Mouse (Mus musculus) gastrocnemius, adult 18-20 months (tissue): ENCODE data around the gene Cux2. TPM values are rescaled to one million over a fixed set of nuclear protein-coding genes. Genes with fewer than 3 reads are reported as not detected.

ENCODE experiments used
- DNase-seq: peaks from one replicate; pipeline ENCODE4 v3.0.0; 2021; ENCODE audit warnings: low spot score
- total RNA-seq, 2 experiments: library from RNA; stranded (reverse); gene quantifications; 2 replicates each; pipeline ENCODE4 v1.2.3; 2021

Gene Cux2
- total RNA-seq, 2 experiments from 2014 or later: 4.4 to 4.7 TPM

GRCm38 (mm10) chr5:121922942-121923826 is 126.7 kb downstream of the Cux2 start:
- no peak for DNase-seq

GRCm38 (mm10) chr5:121919216-121919615 is 130.7 kb downstream of the Cux2 start:
- no peak for DNase-seq

- no peak for DNase-seq
Measured at GRCm38 (mm10) chr5:121916813-121917212, 133.1 kb downstream of the Cux2 start.

- DNase-seq: no peak
Measured at GRCm38 (mm10) chr5:121913999-121914398, 135.9 kb downstream of the Cux2 start.

GRCm38 (mm10) chr5:121909226-121909985 is 140.5 kb downstream of the Cux2 start:
- DNase-seq: no peak

- no peak for DNase-seq
Measured at GRCm38 (mm10) chr5:121905671-121906070, 144.2 kb downstream of the Cux2 start.

- DNase-seq: no peak
Measured at GRCm38 (mm10) chr5:121904799-121905198, 145.1 kb downstream of the Cux2 start.

GRCm38 (mm10) chr5:121902809-121903745 is 146.8 kb downstream of the Cux2 start:
- no peak for DNase-seq

- DNase-seq: no peak
Measured at GRCm38 (mm10) chr5:121895117-121895756, 154.7 kb downstream of the Cux2 start.

- DNase-seq: no peak
Measured at GRCm38 (mm10) chr5:121894647-121895046, 155.3 kb downstream of the Cux2 start.

- no peak for DNase-seq
Measured at GRCm38 (mm10) chr5:121893581-121893980, 156.3 kb downstream of the Cux2 start.

GRCm38 (mm10) chr5:121892281-121892680 is 157.6 kb downstream of the Cux2 start:
- DNase-seq: no peak

GRCm38 (mm10) chr5:121890925-121891324 is 159.0 kb downstream of the Cux2 start:
- no peak for DNase-seq

- no peak for DNase-seq
Measured at GRCm38 (mm10) chr5:121889819-121890362, 160.0 kb downstream of the Cux2 start.

GRCm38 (mm10) chr5:121889375-121889774 is 160.5 kb downstream of the Cux2 start:
- no peak for DNase-seq

- DNase-seq: no peak
Measured at GRCm38 (mm10) chr5:121883356-121883755, 166.5 kb downstream of the Cux2 start.

- DNase-seq: peak; percentile 35
Measured at GRCm38 (mm10) chr5:121879211-121879610, 170.7 kb downstream of the Cux2 start.

- DNase-seq: no peak
Measured at GRCm38 (mm10) chr5:121878703-121879102, 171.2 kb downstream of the Cux2 start.

- DNase-seq: no peak
Measured at GRCm38 (mm10) chr5:121876901-121877300, 173.0 kb downstream of the Cux2 start.

GRCm38 (mm10) chr5:121875041-121875440 is 174.9 kb downstream of the Cux2 start:
- no peak for DNase-seq

- DNase-seq: peak; percentile 82
Measured at GRCm38 (mm10) chr5:121872158-121872557, 177.7 kb downstream of the Cux2 start.
